Mouse (Mus musculus): ENCODE results near the gene Gm37240.
A peak's percentile ranks its signal among the peaks of the same experiment; 100 is the strongest.
"Not testable (repeated sequence)": the region's sequence is repeated elsewhere in the genome, so short reads cannot be mapped to it uniquely, and the experiment has no call there.

Gene Gm37240

GRCm38 (mm10) chr3:84925229-84925628 is 962.1 kb downstream of the Gm37240 start:
- no peak for DNase-seq

- no peak for DNase-seq
Observed at GRCm38 (mm10) chr3:84923670-84924069, 963.6 kb downstream of the Gm37240 start.

GRCm38 (mm10) chr3:84923256-84923655 is 964.1 kb downstream of the Gm37240 start:
- DNase-seq: no peak

- peak; percentile 21 for DNase-seq
Observed at GRCm38 (mm10) chr3:84921704-84922420, 965.5 kb downstream of the Gm37240 start.

GRCm38 (mm10) chr3:84917903-84918679 is 969.2 kb downstream of the Gm37240 start:
- no peak for DNase-seq

DNA sequence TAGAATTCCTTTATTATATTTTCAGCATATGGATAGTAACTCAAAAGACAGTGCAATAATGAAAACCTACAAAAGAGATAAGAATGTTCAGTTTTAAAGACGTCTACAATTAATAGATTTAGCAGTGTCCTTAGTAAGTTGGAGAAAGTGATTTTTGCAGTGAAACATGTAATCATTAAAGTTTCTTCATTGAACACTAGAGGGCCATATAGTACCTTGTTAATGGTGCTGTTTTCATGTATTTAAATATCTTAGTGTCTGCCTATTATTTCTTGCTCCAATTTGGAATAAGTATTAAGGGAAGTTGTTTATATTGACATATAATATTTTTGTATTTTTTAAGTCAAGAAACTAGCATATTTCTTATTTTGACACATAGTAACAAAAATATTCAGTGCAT is 973.0 kb downstream of the Gm37240 start:
- DNase-seq: no peak

DNA sequence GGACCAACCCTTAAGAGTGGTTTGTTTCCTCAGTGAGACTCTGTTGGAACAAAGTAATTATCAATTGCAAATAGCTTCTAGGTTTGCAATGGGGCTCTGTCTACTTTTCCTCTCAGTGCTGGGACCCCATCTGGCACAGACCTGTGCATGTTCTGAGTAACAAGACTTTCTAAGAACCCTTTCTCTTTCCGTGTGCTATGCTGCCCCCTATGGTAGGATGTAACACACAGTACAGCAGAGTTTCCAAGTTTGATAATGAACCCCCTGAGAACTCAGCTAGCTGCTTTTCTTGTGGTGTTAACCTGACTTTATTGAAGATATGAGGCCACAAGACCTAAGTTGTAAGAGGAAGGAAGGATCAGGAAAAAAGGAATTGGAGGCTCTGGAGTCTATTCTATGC is 980.8 kb downstream of the Gm37240 start:
- no peak for DNase-seq

DNA sequence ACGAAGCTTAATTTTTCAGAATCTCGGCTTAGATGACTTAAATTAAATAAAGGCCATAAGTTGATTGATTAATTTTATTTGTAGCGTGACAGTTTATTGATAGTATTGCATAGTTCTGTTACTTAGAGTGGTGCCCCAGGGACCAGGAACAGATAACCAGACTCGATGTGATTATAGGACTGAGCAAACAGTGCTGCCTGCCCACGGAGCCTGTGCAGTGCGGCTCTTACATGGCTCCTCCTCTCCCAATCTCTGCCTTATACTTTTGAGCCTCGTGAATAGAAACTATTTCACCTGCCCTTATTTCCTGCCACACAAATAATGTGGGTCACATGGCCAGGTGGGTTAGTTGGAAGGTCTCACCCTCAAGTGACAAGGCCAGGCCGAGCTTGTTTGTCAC is 989.4 kb downstream of the Gm37240 start:
- no peak for DNase-seq

DNA sequence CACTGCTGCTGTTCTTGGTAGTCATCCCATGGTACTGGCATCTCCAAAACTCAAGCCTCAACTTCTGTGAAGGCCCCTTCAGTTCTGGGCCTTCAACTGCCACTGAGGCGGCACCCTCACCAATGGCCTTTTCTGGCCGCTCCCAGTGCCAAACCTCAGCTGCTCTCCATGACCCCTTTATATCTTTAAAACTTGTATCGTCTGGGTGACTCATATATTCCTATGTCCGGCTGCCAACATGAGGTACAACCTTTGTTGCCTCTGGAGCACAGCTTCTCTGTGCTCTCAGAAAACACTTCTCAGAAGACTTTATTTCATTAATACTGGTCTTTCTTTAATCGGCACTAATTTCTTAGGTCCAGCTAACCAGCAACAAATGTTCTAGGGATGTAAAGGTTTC is 996.3 kb downstream of the Gm37240 start:
- no peak for DNase-seq

GRCm38 (mm10) chr3:84889648-84890047 is 997.7 kb downstream of the Gm37240 start:
- no peak for DNase-seq

GRCm38 (mm10) chr3:84883817-84884483 is 1003.4 kb downstream of the Gm37240 start:
- DNase-seq: no peak

GRCm38 (mm10) chr3:84876211-84876610 is 1011.1 kb downstream of the Gm37240 start:
- no peak for DNase-seq

DNA sequence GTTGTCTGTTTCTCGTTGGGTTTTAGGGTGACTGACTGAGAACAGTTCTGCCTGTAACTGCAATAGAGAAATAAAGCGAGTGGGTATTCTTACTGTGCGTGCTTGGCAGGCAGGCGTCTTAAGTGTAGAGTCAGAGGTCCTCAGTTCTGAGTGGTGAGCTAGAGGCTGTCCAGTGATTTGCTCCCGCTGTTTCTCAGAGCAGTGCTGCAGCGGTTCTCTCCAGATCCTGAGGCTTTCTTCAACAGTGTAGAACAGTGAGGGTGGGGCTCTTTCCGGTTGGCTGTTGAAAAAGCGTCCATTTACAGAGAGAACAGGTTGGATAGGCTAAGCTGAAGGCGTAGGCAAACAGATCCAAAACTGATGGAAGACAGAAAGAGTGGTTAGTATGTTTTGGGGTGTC is 1012.0 kb downstream of the Gm37240 start:
- DNase-seq: no peak

GRCm38 (mm10) chr3:84870126-84870525 is 1017.2 kb downstream of the Gm37240 start:
- no peak for DNase-seq

DNA sequence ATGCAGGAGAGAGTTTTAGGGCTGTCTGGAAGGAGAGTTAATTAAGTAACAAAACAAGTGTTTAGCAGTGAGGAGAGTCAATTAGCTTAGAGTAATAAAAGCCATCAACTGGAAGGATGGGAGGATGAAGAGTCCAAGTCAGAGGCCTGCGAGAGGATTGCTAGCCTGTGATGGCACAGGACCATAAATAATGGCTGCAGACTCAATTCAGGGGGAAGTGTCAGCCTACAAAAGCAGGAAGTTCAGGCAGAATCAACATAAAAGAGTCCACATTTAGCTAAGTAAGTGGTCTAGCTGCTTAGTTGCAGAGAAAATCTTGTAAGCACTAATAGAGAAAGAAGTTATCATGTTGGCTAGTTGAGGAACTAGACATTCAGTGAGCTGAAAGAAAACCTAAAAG is 1019.3 kb downstream of the Gm37240 start:
- DNase-seq: no peak

DNA sequence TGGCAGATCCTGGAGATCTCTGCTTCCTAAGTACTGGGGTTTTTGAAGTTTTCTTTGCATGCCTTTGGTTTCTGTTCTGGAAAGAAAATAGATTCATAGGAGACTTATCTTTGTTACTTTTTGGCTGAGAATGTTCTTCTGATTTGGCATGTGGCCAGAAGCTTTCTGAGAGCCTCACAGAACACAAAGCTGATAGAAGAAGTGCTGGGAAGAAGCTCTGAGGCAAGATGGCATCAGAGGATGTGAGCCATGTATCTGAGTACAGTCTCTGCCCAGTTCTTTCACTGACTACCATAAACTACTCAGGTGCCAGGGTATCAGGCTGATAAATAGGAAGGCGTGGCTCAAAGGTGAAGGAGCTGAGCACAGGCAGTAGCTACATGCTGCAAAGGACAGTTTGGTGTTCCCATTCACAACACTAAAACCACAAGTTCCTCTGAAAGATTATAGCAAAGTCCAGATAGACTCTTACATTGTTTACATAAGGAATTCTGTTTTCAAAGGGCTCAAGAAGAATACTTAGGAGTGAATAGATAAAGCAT is 1019.8 kb downstream of the Gm37240 start:
- DNase-seq: no peak

- no peak for DNase-seq
Observed at GRCm38 (mm10) chr3:84866866-84867265, 1020.5 kb downstream of the Gm37240 start.

- no peak for DNase-seq
Observed at GRCm38 (mm10) chr3:84865684-84866083, 1021.6 kb downstream of the Gm37240 start.

GRCm38 (mm10) chr3:84861817-84862216 is 1025.5 kb downstream of the Gm37240 start:
- not testable (repeated sequence) for DNase-seq

- DNase-seq: no peak
Observed at GRCm38 (mm10) chr3:84860669-84861068, 1026.6 kb downstream of the Gm37240 start.

GRCm38 (mm10) chr3:84854440-84854839 is 1032.9 kb downstream of the Gm37240 start:
- DNase-seq: no peak

GRCm38 (mm10) chr3:84852877-84853276 is 1034.4 kb downstream of the Gm37240 start:
- no peak for DNase-seq

DNA sequence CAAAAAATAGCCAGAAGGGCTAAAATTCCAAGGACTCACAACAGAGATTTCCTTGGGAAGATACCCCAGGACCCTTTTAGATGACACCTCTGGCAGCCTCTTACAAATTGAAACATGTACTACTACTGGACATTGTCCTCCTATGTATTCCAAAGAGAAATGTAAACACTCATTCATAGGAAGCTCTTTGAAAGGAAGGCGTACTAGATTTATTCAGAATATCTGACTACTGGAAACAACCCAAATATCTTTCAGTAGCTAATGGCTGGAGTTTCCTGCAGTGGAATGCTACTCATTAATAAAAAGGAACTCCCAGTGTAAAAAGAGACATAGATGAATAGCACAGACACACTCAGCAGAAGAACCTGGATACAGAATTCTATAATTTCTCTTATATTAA is 1035.5 kb downstream of the Gm37240 start:
- DNase-seq: no peak

DNA sequence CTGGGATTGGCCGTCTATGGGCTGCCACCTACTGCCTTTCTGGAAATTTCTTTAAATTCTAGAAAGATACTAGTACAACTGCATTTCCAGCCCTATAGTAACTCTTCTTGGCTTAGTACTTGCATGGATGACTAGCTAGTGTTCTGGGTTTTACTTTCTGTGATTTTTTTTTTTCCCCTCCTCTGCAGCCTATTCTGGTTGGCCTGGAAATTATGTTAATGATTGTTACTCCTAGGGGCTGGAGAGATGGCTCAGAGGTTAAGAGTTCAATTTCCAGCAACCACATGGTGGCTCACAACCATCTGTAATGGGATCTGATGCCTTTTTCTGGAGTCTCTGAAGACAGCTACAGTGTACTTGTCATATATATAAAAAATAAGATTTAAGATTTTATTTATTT is 1036.9 kb downstream of the Gm37240 start:
- no peak for DNase-seq
